Mouse (Mus musculus) layer of hippocampus, adult 9-11 months (tissue): ENCODE results near the gene Eml6.

Experiments used
- DNase-seq: peaks from one replicate; pipeline ENCODE4 v3.0.0; 2022

Gene Eml6

GRCm38 (mm10) chr11:30025835-30026472 is at the start of gene Eml6:
Eml6 (minus strand) TSS chr11:30026033.
- DNase-seq = peak; percentile 99

- DNase-seq = no peak
Measured at GRCm38 (mm10) chr11:30057299-30057698, 31.5 kb upstream of the Eml6 start.

- no peak for DNase-seq
Measured at GRCm38 (mm10) chr11:30025144-30025543, 689 bp downstream of the Eml6 start.

- peak; percentile 41 for DNase-seq
Measured at GRCm38 (mm10) chr11:30024261-30025071, 1.4 kb downstream of the Eml6 start.

GRCm38 (mm10) chr11:29986257-29986656 is 39.6 kb downstream of the Eml6 start:
- no peak for DNase-seq

- DNase-seq = no peak
Measured at GRCm38 (mm10) chr11:29968874-29969273, 57.0 kb downstream of the Eml6 start.

- no peak for DNase-seq
Measured at GRCm38 (mm10) chr11:29959366-29959765, 66.5 kb downstream of the Eml6 start.

GRCm38 (mm10) chr11:29944661-29945060 is 81.2 kb downstream of the Eml6 start:
- DNase-seq = no peak

- DNase-seq = peak; percentile 77
Measured at GRCm38 (mm10) chr11:29924332-29924731, 101.5 kb downstream of the Eml6 start.

GRCm38 (mm10) chr11:29923851-29924250 is 102.0 kb downstream of the Eml6 start:
- no peak for DNase-seq

- DNase-seq = no peak
Measured at GRCm38 (mm10) chr11:29913180-29913579, 112.7 kb downstream of the Eml6 start.

- DNase-seq = no peak
Measured at GRCm38 (mm10) chr11:29909330-29909729, 116.5 kb downstream of the Eml6 start.

GRCm38 (mm10) chr11:29885160-29885559 is 140.7 kb downstream of the Eml6 start:
- DNase-seq = peak; percentile 63

- DNase-seq = no peak
Measured at GRCm38 (mm10) chr11:29884355-29884754, 141.5 kb downstream of the Eml6 start.

- DNase-seq = no peak
Measured at GRCm38 (mm10) chr11:29883024-29883423, 142.8 kb downstream of the Eml6 start.

GRCm38 (mm10) chr11:29879641-29880040 is 146.2 kb downstream of the Eml6 start:
- DNase-seq = no peak

GRCm38 (mm10) chr11:29877981-29878380 is 147.9 kb downstream of the Eml6 start:
- DNase-seq = no peak

- no peak for DNase-seq
Measured at GRCm38 (mm10) chr11:29877280-29877679, 148.6 kb downstream of the Eml6 start.

GRCm38 (mm10) chr11:29874781-29875180 is 151.1 kb downstream of the Eml6 start:
- peak; percentile 42 for DNase-seq

- DNase-seq = no peak
Measured at GRCm38 (mm10) chr11:29870174-29870573, 155.7 kb downstream of the Eml6 start.

GRCm38 (mm10) chr11:29864269-29864668 is 161.6 kb downstream of the Eml6 start:
- DNase-seq = no peak

GRCm38 (mm10) chr11:29861750-29862397 is 164.0 kb downstream of the Eml6 start:
- DNase-seq = no peak

GRCm38 (mm10) chr11:29861040-29861439 is 164.8 kb downstream of the Eml6 start:
- no peak for DNase-seq
